Mouse (Mus musculus): ENCODE results near the gene Col4a2.

Gene Col4a2

GRCm38 (mm10) chr8:11296282-11296943 is 16.2 kb upstream of the Col4a2 start:
- DNase-seq (ENCODE audit: low read depth, low spot score): no peak

- DNase-seq (ENCODE audit: low read depth, low spot score): peak; percentile 48
Measured at GRCm38 (mm10) chr8:11297141-11297838, 15.3 kb upstream of the Col4a2 start.

GRCm38 (mm10) chr8:11298531-11299316 is 13.9 kb upstream of the Col4a2 start:
- no peak for DNase-seq (ENCODE audit: low read depth, low spot score)

GRCm38 (mm10) chr8:11299317-11299602 is 13.3 kb upstream of the Col4a2 start:
- DNase-seq (ENCODE audit: low read depth, low spot score): no peak

GRCm38 (mm10) chr8:11300436-11300835 is 12.2 kb upstream of the Col4a2 start:
- no peak for DNase-seq (ENCODE audit: low read depth, low spot score)

- no peak for DNase-seq (ENCODE audit: low read depth, low spot score)
Measured at GRCm38 (mm10) chr8:11304027-11304601, 8.5 kb upstream of the Col4a2 start.

- DNase-seq (ENCODE audit: low read depth, low spot score): no peak
Measured at GRCm38 (mm10) chr8:11305539-11305938, 7.1 kb upstream of the Col4a2 start.

GRCm38 (mm10) chr8:11307451-11307850 is 5.2 kb upstream of the Col4a2 start:
- DNase-seq (ENCODE audit: low read depth, low spot score): no peak

- peak; percentile 91 for DNase-seq (ENCODE audit: low read depth, low spot score)
Measured at GRCm38 (mm10) chr8:11308570-11308998, 4.0 kb upstream of the Col4a2 start.

GRCm38 (mm10) chr8:11309226-11309625 is 3.4 kb upstream of the Col4a2 start:
- peak; percentile 70 for DNase-seq (ENCODE audit: low read depth, low spot score)

- no peak for DNase-seq (ENCODE audit: low read depth, low spot score)
Measured at GRCm38 (mm10) chr8:11310049-11310448, 2.6 kb upstream of the Col4a2 start.

- peak; percentile 69 for DNase-seq (ENCODE audit: low read depth, low spot score)
Measured at GRCm38 (mm10) chr8:11311681-11312348, 790 bp upstream of the Col4a2 start.

GRCm38 (mm10) chr8:11313176-11314111 is 839 bp downstream of the Col4a2 start:
- peak; percentile 61 for DNase-seq (ENCODE audit: low read depth, low spot score)

- DNase-seq (ENCODE audit: low read depth, low spot score): no peak
Measured at GRCm38 (mm10) chr8:11314613-11315012, 2.0 kb downstream of the Col4a2 start.

GRCm38 (mm10) chr8:11315179-11315943 is 2.8 kb downstream of the Col4a2 start:
- DNase-seq (ENCODE audit: low read depth, low spot score): peak; percentile 52

GRCm38 (mm10) chr8:11316118-11316517 is 3.5 kb downstream of the Col4a2 start:
- DNase-seq (ENCODE audit: low read depth, low spot score): no peak

GRCm38 (mm10) chr8:11319405-11319804 is 6.8 kb downstream of the Col4a2 start:
- no peak for DNase-seq (ENCODE audit: low read depth, low spot score)

GRCm38 (mm10) chr8:11321841-11322240 is 9.2 kb downstream of the Col4a2 start:
- no peak for DNase-seq (ENCODE audit: low read depth, low spot score)

GRCm38 (mm10) chr8:11322724-11323585 is 10.3 kb downstream of the Col4a2 start:
- no peak for DNase-seq (ENCODE audit: low read depth, low spot score)
